Mouse (Mus musculus) heart, adult 2 months (tissue): Measurements from ENCODE around the gene Odf3l1. TPM values are rescaled to one million over a fixed set of nuclear protein-coding genes. Genes with fewer than 3 reads are reported as not detected.

Experiments used
- DNase-seq, 2 experiments: peaks; one replicate each; pipeline ENCODE4 v3.0.0; 2021
- H3K27ac ChIP-seq: fragments of 200-600 bp; 2 replicates; pipeline ENCODE4 v1.8.1; 2022
- H3K27me3 ChIP-seq: fragments of 200-500 bp; 2 replicates; pipeline ENCODE4 v1.6.1; 2012; ENCODE audit warnings: mild to moderate bottlenecking, low read length, inconsistent platforms, mixed read lengths; ENCODE audit not compliant: control insufficient read depth, insufficient read depth
- H3K36me3 ChIP-seq: fragments of 200-500 bp; 2 replicates; pipeline ENCODE4 v1.6.1; 2012; ENCODE audit warnings: low read length, inconsistent platforms; ENCODE audit not compliant: control insufficient read depth, insufficient read depth
- H3K4me1 ChIP-seq: fragments of 200-500 bp; 2 replicates; pipeline ENCODE4 v1.6.1; 2011; ENCODE audit warnings: low read length; ENCODE audit not compliant: control insufficient read depth, insufficient read depth
- H3K4me3 ChIP-seq: fragments of 200-600 bp; 2 replicates; pipeline ENCODE4 v1.8.1; 2022
- H3K79me2 ChIP-seq: fragments of 200-500 bp; replicated peaks from 2 replicates; pipeline ENCODE4 v1.6.1; 2012; ENCODE audit warnings: mild to moderate bottlenecking, inconsistent platforms, low read length, moderate library complexity, mixed read lengths; ENCODE audit not compliant: control insufficient read depth, insufficient read depth
- H3K9ac ChIP-seq: fragments of 200-500 bp; 2 replicates; pipeline ENCODE4 v1.6.1; 2012; ENCODE audit warnings: low read depth, mild to moderate bottlenecking, control low read depth, inconsistent platforms, low read length, mixed read lengths
- CTCF ChIP-seq: fragments of 200-600 bp; IDR thresholded peaks from 2 replicates; pipeline ENCODE4 v1.8.1; 2022; ENCODE audit warnings: antibody characterized with exemption, mild to moderate bottlenecking, moderate library complexity
- EP300 ChIP-seq: fragments of 200-500 bp; IDR thresholded peaks from 2 replicates; pipeline ENCODE4 v1.6.1; 2011; ENCODE audit warnings: low read depth, low read length, control low read depth; ENCODE audit not compliant: insufficient read depth
- POLR2A ChIP-seq: fragments of 200-500 bp; IDR thresholded peaks from 2 replicates; pipeline ENCODE4 v1.6.1; 2011; ENCODE audit warnings: mild to moderate bottlenecking, low read depth, low read length, control low read depth; ENCODE audit not compliant: insufficient read depth
- WGBS: fragments of 180-500 bp; shearing (Covaris S2); methylation state at CpG from one replicate; pipeline ENCODE4 v1.1.7; 2018; 5-methylcytosine and 5-hydroxymethylcytosine counted together
- intact Hi-C: fragments of 180-260 bp; cut with DNase I; formaldehyde crosslinking; loops from one replicate; pipeline ENCODE4 v1.15.1; 2025
- polyA plus RNA-seq: library from polyadenylated mRNA; depleted of rRNA; stranded (reverse); fragments of >200 nt; gene quantifications from 2 replicates; pipeline ENCODE4 v1.2.3, GENCODE M21; 2012
- total RNA-seq, 2 experiments: library from RNA; stranded (reverse); gene quantifications; 2 replicates each; pipeline ENCODE4 v1.2.3; 2021

Gene Odf3l1
- total and polyA plus RNA-seq, 3 experiments, result 1.5 TPM; not detected in 2

GRCm38 (mm10) chr9:56900571-56900970, 36.1 kb upstream of the Odf3l1 start:
- intact Hi-C loops, result no loop called here
- no peak for DNase-seq
- Histone ChIP-seq H3K27me3 (no peaks in the 10 kb centered on the region), H3K4me3 (no peak overlapping the region), H3K36me3 (no peaks in the 10 kb centered on the region), H3K79me2 (no peaks in the 10 kb centered on the region), H3K9ac (no peak overlapping the region), H3K4me1 (peaks cover 4% of the 10 kb centered on the region), H3K27ac (no peak overlapping the region)
- no peak for TF ChIP-seq POLR2A
- no peak for TF ChIP-seq CTCF
- TF ChIP-seq EP300, result no peak
- WGBS, result 17% methylated on average over 9 of the region's 9 CpGs

- no peaks in the 10 kb centered on the region for H3K27me3 ChIP-seq
- TF ChIP-seq EP300, result no peak
- 0 out of 2 replicates have a peak, but pooled peaks have one; percentile 24 for TF ChIP-seq CTCF
- no peak overlapping the region for H3K9ac ChIP-seq
- no peak overlapping the region for H3K4me3 ChIP-seq
- no peak for DNase-seq
- H3K79me2 ChIP-seq, result no peaks in the 10 kb centered on the region
- no peaks in the 10 kb centered on the region for H3K36me3 ChIP-seq
- H3K4me1 ChIP-seq, result peaks cover 4% of the 10 kb centered on the region
- intact Hi-C loops, result no loop called here
- no peak overlapping the region for H3K27ac ChIP-seq
Observed at GRCm38 (mm10) chr9:56900060-56900459, 35.6 kb upstream of the Odf3l1 start.

GRCm38 (mm10) chr9:56899409-56899808, 34.9 kb upstream of the Odf3l1 start:
- no peak for DNase-seq
- Histone ChIP-seq H3K36me3 (no peaks in the 10 kb centered on the region), H3K4me3 (no peak overlapping the region), H3K79me2 (no peaks in the 10 kb centered on the region), H3K27ac (no peak overlapping the region), H3K4me1 (peaks cover 4% of the 10 kb centered on the region), H3K9ac (no peak overlapping the region), H3K27me3 (no peaks in the 10 kb centered on the region)
- intact Hi-C loops, result no loop called here
- 79% methylated on average over 11 of the region's 11 CpGs for WGBS
- TF ChIP-seq POLR2A (0 out of 2 replicates have a peak, but pooled peaks have one; percentile 16), CTCF (no peak), EP300 (no peak)

- Histone ChIP-seq H3K4me3 (no peak overlapping the region), H3K79me2 (no peaks in the 10 kb centered on the region), H3K27ac (no peak overlapping the region), H3K9ac (no peak overlapping the region), H3K27me3 (no peaks in the 10 kb centered on the region), H3K4me1 (peaks cover 4% of the 10 kb centered on the region), H3K36me3 (no peaks in the 10 kb centered on the region)
- intact Hi-C loops, result no loop called here
- 89% methylated on average over 12 of the region's 12 CpGs for WGBS
- TF ChIP-seq CTCF (no peak), POLR2A (no peak), EP300 (no peak)
- DNase-seq, result no peak
Observed at GRCm38 (mm10) chr9:56896779-56897178, 32.3 kb upstream of the Odf3l1 start.

- Histone ChIP-seq H3K27ac (no peak overlapping the region), H3K4me3 (no peak overlapping the region), H3K9ac (no peak overlapping the region), H3K36me3 (no peaks in the 10 kb centered on the region), H3K27me3 (peaks cover 2% of the 10 kb centered on the region; the same call in 1 of the 2 replicates), H3K4me1 (0 out of 2 replicates have a peak, but pooled peaks cover 1% of the 10 kb centered on the region), H3K79me2 (no peaks in the 10 kb centered on the region)
- WGBS, result 11% methylated on average over 3 of the region's 3 CpGs
- peak; percentile 49 for TF ChIP-seq CTCF
- TF ChIP-seq EP300, result no peak
- intact Hi-C loops, result no loop called here
- peak in 1 of 2 experiments; percentile 36 for DNase-seq
Observed at GRCm38 (mm10) chr9:56894006-56894405, 29.5 kb upstream of the Odf3l1 start.

GRCm38 (mm10) chr9:56893313-56893712, 28.8 kb upstream of the Odf3l1 start:
- Histone ChIP-seq H3K79me2 (no peaks in the 10 kb centered on the region), H3K27me3 (peaks cover 2% of the 10 kb centered on the region; the same call in 1 of the 2 replicates), H3K36me3 (no peaks in the 10 kb centered on the region), H3K9ac (no peak overlapping the region), H3K27ac (no peak overlapping the region), H3K4me3 (no peak overlapping the region), H3K4me1 (0 out of 2 replicates have a peak, but pooled peaks cover 1% of the 10 kb centered on the region)
- no peak for TF ChIP-seq POLR2A
- TF ChIP-seq CTCF, result no peak
- TF ChIP-seq EP300, result no peak
- WGBS, result 77% methylated on average over 8 of the region's 8 CpGs
- intact Hi-C loops, result loop anchor here (2.0 kb wide), 1 partner anchor 327 kb away; no protein-coding TSS in a partner anchor
- no peak for DNase-seq
